Mouse (Mus musculus) stomach, embryonic 14.5 days (tissue): ENCODE measurements around the gene Clcn3. TPM values are rescaled to one million over a fixed set of nuclear protein-coding genes. Genes with fewer than 3 reads are reported as not detected.
A peak's percentile ranks its signal among the peaks of the same experiment; 100 is the strongest.
"Not testable (repeated sequence)": the region's sequence is repeated elsewhere in the genome, so short reads cannot be mapped to it uniquely, and the experiment has no call there.

Source experiments
- ATAC-seq: fragments of 200-750 bp; cut with Nextera tagmentation; 2 replicates; pipeline ENCODE4 v1.8.0; 2017; ENCODE audit warnings: low read depth, moderate TSS enrichment; ENCODE audit not compliant: insufficient number of reproducible peaks, insufficient read depth, low FRiP score
- H3K27ac ChIP-seq: fragments of 300-500 bp; sonication (generic); 2 replicates; pipeline ENCODE4 v1.5.1; 2014; ENCODE audit warnings: mild to moderate bottlenecking, low read length, moderate library complexity, mixed read lengths
- H3K27me3 ChIP-seq: fragments of 300-500 bp; sonication (generic); 2 replicates; pipeline ENCODE4 v1.6.1; 2014; ENCODE audit warnings: low read length, control low read depth, mixed read lengths; ENCODE audit not compliant: control insufficient read depth, insufficient read depth
- H3K36me3 ChIP-seq: fragments of 300-500 bp; sonication (generic); 2 replicates; pipeline ENCODE4 v1.6.1; 2014; ENCODE audit warnings: mild to moderate bottlenecking, control low read depth, low read length, moderate library complexity, mixed read lengths; ENCODE audit not compliant: control insufficient read depth, insufficient read depth
- H3K4me1 ChIP-seq: fragments of 300-500 bp; sonication (generic); 2 replicates; pipeline ENCODE4 v1.6.1; 2014; ENCODE audit warnings: low read length, control low read depth, mixed read lengths; ENCODE audit not compliant: control insufficient read depth, insufficient read depth
- H3K4me2 ChIP-seq: fragments of 300-500 bp; sonication (generic); replicated peaks from 2 replicates; pipeline ENCODE4 v1.6.1; 2014; ENCODE audit warnings: low read depth, low read length, control low read depth
- H3K4me3 ChIP-seq: fragments of 300-500 bp; sonication (generic); 2 replicates; pipeline ENCODE4 v1.5.1; 2014; ENCODE audit warnings: low read depth, low read length, control low read depth
- H3K9ac ChIP-seq: fragments of 300-500 bp; sonication (generic); replicated peaks from 2 replicates; pipeline ENCODE4 v1.6.1; 2014; ENCODE audit warnings: low read depth, mild to moderate bottlenecking, control low read depth, low read length, moderate library complexity, mixed read lengths
- H3K9me3 ChIP-seq: fragments of 300-500 bp; sonication (generic); 2 replicates; pipeline ENCODE4 v1.6.1; 2016; ENCODE audit warnings: low read depth, low read length, control low read depth; ENCODE audit not compliant: control insufficient read depth
- WGBS: fragments of 180-500 bp; shearing (Covaris S2); extraction: QIAGEN DNeasy Blood & Tissue Kit; methylation state at CpG from one replicate; pipeline ENCODE4 v1.1.7; 2014; 5-methylcytosine and 5-hydroxymethylcytosine counted together
- polyA plus RNA-seq: library from polyadenylated mRNA; unstranded; fragments of >200 nt; fragmentation: Nextera tagmentation; extraction: Ambion mirVana; gene quantifications from 2 replicates; pipeline ENCODE4 v1.2.1, GENCODE M21; 2014

The Clcn3 gene
- polyA plus RNA-seq = 25.4 and 28.0 TPM in 2 replicates

GRCm38 (mm10) chr8:60982701-60983687, at the start of gene Clcn3:
Gene Clcn3, minus strand, starts transcription at chr8:60983300.
- Histone ChIP-seq H3K9me3 (no peaks in the 10 kb centered on the region), H3K36me3 (no peaks in the 10 kb centered on the region), H3K9ac (peak within 1 kb of the TSS; percentile 60), H3K4me1 (no peaks in the 10 kb centered on the region), H3K27me3 (no peaks in the 10 kb centered on the region), H3K27ac (peak within 1 kb of the TSS; percentile 83), H3K4me3 (peak within 1 kb of the TSS; percentile 79), H3K4me2 (peak within 1 kb of the TSS; percentile 88)
- under 1% methylated on average over 101 of the region's 101 CpGs for WGBS
- peak; percentile 100 for ATAC-seq

GRCm38 (mm10) chr8:60996468-60996867, 13.4 kb upstream of the Clcn3 start:
- H3K9ac ChIP-seq = no peak overlapping the region
- no peak overlapping the region for H3K27ac ChIP-seq
- H3K4me1 ChIP-seq = no peaks in the 10 kb centered on the region; the same call in 1 of the 2 replicates
- no peak overlapping the region for H3K4me3 ChIP-seq
- 67% methylated on average over 3 of the region's 3 CpGs for WGBS
- ATAC-seq = no peak
- no peaks in the 10 kb centered on the region for H3K36me3 ChIP-seq
- H3K4me2 ChIP-seq = no peak overlapping the region
- H3K9me3 ChIP-seq = 0 out of 2 replicates have a peak, but pooled peaks cover 3% of the 10 kb centered on the region
- H3K27me3 ChIP-seq = no peaks in the 10 kb centered on the region

- 0 out of 2 replicates have a peak, but pooled peaks cover 3% of the 10 kb centered on the region for H3K9me3 ChIP-seq
- 2% methylated on average over 12 of the region's 12 CpGs for WGBS
- peak overlapping the region; percentile 82 for H3K4me3 ChIP-seq
- peak overlapping the region; percentile 89 for H3K27ac ChIP-seq
- H3K4me1 ChIP-seq = no peaks in the 10 kb centered on the region; the same call in 1 of the 2 replicates
- no peaks in the 10 kb centered on the region for H3K36me3 ChIP-seq
- H3K27me3 ChIP-seq = no peaks in the 10 kb centered on the region
- H3K4me2 ChIP-seq = peak overlapping the region; percentile 86
- peak overlapping the region; percentile 57 for H3K9ac ChIP-seq
- ATAC-seq = no peak; the same call in 1 of the 2 replicates
Observed at GRCm38 (mm10) chr8:60993639-60993986, 10.5 kb upstream of the Clcn3 start.

- H3K4me3 ChIP-seq = peak within 1 kb of the TSS; percentile 82
- no peaks in the 10 kb centered on the region for H3K27me3 ChIP-seq
- H3K4me1 ChIP-seq = no peaks in the 10 kb centered on the region; the same call in 1 of the 2 replicates
- H3K9me3 ChIP-seq = 0 out of 2 replicates have a peak, but pooled peaks cover under 1% of the 10 kb centered on the region
- H3K36me3 ChIP-seq = no peaks in the 10 kb centered on the region
- H3K4me2 ChIP-seq = peak within 1 kb of the TSS; percentile 86
- H3K9ac ChIP-seq = peak within 1 kb of the TSS; percentile 57
- under 1% methylated on average over 57 of the region's 57 CpGs for WGBS
- ATAC-seq = peak; percentile 94
- H3K27ac ChIP-seq = peak within 1 kb of the TSS; percentile 89
Observed at GRCm38 (mm10) chr8:60992910-60993638, 10.0 kb upstream of the Clcn3 start, which contains the start of gene Nek1. Gene Nek1, plus strand, starts transcription at chr8:60993195.

GRCm38 (mm10) chr8:60992561-60992909, 9.4 kb upstream of the Clcn3 start:
- H3K36me3 ChIP-seq = no peaks in the 10 kb centered on the region
- peak; percentile 88 for ATAC-seq
- H3K27me3 ChIP-seq = no peaks in the 10 kb centered on the region
- H3K4me1 ChIP-seq = no peaks in the 10 kb centered on the region; the same call in 1 of the 2 replicates
- no peaks in the 10 kb centered on the region for H3K9me3 ChIP-seq
- peak overlapping the region; percentile 82 for H3K4me3 ChIP-seq
- WGBS = 0% methylated on average over 16 of the region's 16 CpGs
- H3K9ac ChIP-seq = peak overlapping the region; percentile 42; the same call in 1 of the 2 replicates
- peak overlapping the region; percentile 45 for H3K4me2 ChIP-seq
- H3K27ac ChIP-seq = peak overlapping the region; percentile 89

- WGBS = 88% methylated on average over 17 of the region's 17 CpGs
- H3K9ac ChIP-seq, H3K27me3 ChIP-seq, H3K27ac ChIP-seq, H3K4me1 ChIP-seq, H3K36me3 ChIP-seq, H3K9me3 ChIP-seq, H3K4me3 ChIP-seq, ATAC-seq: not testable (repeated sequence)
- H3K4me2 ChIP-seq = peak overlapping the region; percentile 88; the same call in 1 of the 2 replicates
Observed at GRCm38 (mm10) chr8:60984260-60985010, 1.3 kb upstream of the Clcn3 start.

GRCm38 (mm10) chr8:60983688-60984079, 584 bp upstream of the Clcn3 start:
- H3K4me1 ChIP-seq = no peaks in the 10 kb centered on the region
- H3K4me3 ChIP-seq = peak overlapping the region; percentile 79
- H3K9ac ChIP-seq = no peak overlapping the region; the same call in 1 of the 2 replicates
- H3K9me3 ChIP-seq = no peaks in the 10 kb centered on the region
- H3K4me2 ChIP-seq = peak overlapping the region; percentile 88
- no peaks in the 10 kb centered on the region for H3K27me3 ChIP-seq
- no peaks in the 10 kb centered on the region for H3K36me3 ChIP-seq
- 13% methylated on average over 9 of the region's 9 CpGs for WGBS
- peak overlapping the region; percentile 78 for H3K27ac ChIP-seq
- ATAC-seq = peak; percentile 72
